Mouse (Mus musculus) retina, adult 2 months (tissue): Measurements from ENCODE around the gene 1700025B11Rik.
"Not testable (repeated sequence)": the region's sequence is repeated elsewhere in the genome, so short reads cannot be mapped to it uniquely, and the experiment has no call there.

Source experiments
- DNase-seq: peaks from one replicate; pipeline ENCODE4 v3.0.0-alpha.2; 2012; ENCODE audit warnings: low read depth, low spot score

The 1700025B11Rik gene

DNA sequence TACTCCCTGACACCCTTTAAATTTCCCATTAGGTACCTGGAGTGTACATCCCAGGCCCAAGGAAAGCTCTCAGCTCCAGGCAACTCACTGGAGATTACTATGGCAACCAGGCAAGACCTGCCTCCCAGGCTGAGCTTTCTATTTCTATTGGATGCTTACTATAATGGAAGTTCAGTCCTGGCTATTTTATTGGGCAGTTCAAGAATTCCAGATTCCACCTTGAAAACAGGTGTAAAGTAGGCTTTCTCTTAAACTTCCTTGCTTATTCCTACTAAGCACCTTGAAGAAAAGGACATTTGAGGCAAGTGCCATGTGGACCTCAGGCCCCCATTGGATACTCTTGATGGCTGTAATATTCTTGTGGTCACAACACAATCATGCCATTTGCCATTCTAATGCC is at the start of gene 1700025B11Rik:
1700025B11Rik (minus strand) TSS at position 101 of the 400 bp plus-strand sequence.
- no peak for DNase-seq

GRCm38 (mm10) chr15:77606069-77606468 is 44.4 kb upstream of the 1700025B11Rik start:
- no peak for DNase-seq

DNA sequence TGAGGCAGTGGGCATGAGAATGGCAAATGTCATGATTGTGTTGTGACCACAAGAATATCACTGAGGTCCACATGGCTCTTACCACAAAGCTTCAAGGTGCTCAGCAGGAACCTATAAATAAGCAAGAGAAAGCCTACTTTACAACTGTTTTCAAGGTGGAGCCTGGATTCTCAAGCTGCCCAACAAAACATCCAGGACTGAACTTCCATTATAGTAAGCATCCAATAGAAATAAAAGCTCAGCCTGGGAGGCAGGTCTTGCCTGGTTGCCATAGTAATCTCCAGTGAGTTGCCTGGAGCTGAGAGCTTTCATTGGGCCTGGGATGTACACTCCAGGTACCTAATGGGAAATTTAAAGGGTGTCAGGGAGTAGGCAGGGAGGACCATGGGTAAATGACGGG is 37.3 kb upstream of the 1700025B11Rik start, which contains the start of gene Gm36245:
Gm36245 (plus strand) TSS at position 301 of the 400 bp plus-strand sequence.
- DNase-seq = no peak

DNA sequence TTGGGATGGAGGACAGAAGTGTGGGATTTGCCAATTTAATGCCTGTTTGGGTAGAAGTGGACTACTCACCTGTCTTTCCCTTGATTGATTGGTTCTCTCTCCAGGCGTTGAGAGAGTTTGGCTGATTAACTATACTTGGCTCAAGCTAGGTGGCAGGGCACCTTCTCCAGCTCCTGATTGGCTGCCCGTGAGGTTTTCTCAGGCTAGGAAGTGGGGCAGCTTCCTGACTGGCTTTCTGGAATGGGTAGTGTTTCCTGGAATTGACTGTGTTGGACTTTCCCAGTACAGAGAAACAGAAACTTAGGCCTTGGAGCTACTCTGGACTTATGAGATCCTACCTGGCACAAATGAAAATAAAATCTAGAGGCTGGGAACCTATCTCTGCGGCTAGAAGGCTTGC is 36.7 kb upstream of the 1700025B11Rik start:
- no peak for DNase-seq

DNA sequence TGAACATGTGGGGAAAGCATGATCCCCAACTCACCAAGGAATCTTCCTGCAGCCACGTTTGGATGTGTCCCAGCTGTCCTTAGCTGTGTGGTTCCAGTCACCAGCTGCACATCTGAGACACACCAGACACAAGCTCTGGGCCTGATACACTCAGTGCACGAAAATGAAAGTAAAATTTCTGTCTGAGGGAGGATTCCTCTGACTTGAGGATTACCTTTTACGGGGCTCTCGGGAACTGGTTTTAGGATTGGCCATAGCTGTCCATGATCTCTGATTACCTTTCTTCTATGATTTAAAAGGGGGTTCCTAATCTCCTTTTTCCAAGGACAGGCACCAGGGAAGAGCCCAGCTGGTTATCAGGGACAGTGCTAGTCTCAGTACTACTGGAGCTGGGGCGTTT is 34.3 kb upstream of the 1700025B11Rik start, which contains the start of gene Apol10b:
Apol10b (minus strand) TSS at position 165 of the 400 bp plus-strand sequence.
- DNase-seq = no peak

DNA sequence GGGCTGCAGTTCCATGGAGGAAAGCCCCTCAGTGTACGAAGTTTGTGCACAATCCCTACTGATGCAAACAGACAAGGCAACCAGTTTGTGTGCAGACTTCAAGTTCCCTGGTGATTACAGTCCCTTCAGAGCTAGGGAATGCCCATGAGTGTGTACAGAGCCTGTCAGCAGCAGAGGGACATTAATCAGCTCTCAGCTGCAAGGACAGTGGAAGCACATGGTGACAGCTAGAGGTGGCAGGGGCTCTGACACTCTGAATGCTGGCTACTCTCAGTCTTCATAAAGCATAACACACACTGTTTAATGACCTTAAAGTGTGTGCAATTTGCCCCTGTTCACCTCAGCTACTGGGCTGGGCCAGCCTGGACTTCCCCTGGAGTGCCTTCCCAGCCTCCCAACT is 31.9 kb upstream of the 1700025B11Rik start:
- DNase-seq = no peak

- no peak for DNase-seq
Observed at GRCm38 (mm10) chr15:77590881-77591280, 29.2 kb upstream of the 1700025B11Rik start.

DNA sequence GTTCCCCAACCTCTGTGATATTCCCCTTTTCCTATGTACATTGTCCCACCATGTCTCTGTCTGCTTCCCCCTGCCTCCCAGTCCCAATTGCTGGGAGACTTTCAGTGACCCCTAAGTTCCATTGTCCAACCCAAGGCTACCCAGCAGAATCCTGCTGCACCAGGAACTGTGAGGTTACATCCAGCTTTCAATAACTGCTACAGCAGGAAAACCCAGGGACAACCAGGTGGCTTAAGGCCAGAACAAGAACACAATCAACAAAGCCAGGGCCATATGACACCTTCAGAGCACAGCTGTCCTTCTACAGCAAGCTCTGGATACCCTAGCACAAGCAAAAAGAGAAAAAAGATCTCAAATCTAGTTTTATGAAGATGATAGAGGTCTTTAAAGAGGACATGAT is 27.3 kb upstream of the 1700025B11Rik start:
- DNase-seq = no peak

DNA sequence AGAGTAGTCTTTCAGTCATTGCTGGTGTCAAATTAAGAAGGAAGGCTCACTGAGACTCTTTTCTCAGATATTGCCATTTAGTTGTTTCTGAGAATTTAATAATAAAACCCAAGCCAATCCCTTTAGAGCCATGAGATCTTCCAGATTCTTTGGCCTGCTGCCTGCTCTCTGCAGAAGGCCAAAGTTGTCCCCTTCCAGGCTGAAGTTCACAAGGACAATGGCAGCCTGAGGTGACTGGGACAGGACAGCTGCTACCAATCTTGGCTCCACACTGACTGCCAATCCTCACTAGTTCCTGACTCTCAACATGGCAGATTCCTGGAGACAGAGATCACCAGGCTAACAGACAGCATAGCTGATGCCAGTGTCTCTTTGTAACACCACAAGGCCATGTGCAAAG is 25.3 kb upstream of the 1700025B11Rik start:
- DNase-seq = no peak

- no peak for DNase-seq
Observed at GRCm38 (mm10) chr15:77581681-77582080, 20.0 kb upstream of the 1700025B11Rik start.

- DNase-seq = no peak
Observed at GRCm38 (mm10) chr15:77579311-77579710, 17.6 kb upstream of the 1700025B11Rik start.

DNA sequence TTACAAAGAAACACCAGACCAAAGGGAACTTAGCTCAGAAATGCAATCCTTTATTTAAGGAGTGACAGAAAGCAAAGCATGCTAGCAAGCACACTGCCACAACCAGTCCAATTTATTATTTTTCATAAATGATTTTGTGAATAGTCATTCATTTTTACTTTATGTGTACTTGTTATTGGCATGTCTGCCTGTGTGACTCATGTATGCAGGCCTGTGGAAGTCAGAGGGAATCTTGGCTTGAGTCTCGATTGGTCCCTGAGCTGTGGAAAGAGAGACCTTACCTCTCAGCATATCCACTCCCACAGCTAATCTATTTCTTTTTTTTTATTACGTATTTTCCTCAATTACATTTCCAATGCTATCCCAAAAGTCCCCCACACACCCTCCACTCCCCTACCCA is 17.1 kb upstream of the 1700025B11Rik start:
- DNase-seq = no peak

DNA sequence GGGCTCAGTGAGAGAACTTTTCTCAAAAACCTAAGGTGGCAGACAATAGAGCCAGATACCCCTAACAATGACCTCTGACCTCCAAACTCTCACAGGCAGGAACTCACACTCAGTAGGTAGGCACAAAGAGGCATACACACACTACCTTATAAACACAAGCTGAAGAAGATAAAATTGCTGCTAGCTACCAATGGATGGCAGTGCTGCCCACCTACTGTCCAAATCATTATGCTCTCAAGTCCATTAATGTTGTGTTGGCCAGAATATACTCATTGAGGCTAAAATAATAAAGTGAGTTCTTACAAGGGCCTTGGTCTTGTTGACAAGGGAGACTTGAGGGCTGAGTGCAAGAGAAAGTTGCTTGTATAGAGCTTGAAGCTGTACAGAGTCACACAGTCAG is 1.5 kb upstream of the 1700025B11Rik start:
- no peak for DNase-seq

DNA sequence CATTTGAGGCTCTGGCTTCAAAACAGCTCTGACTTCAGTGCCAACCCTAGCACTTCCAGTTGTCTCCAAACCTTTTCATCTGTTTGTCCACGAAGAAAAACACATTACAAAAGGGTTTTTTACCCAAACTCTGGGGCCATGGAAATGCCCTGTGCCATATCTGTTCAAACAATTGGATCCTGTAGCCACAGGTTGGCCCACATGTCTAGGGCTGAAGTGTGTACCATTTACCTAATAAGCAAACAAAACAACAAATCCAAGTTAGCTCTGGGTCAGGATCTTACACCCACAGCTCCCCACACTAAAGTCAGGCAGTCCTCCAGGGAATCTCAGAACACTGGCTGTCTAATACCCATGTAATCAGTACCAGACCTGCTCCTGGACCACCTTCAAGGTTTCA is 22.5 kb downstream of the 1700025B11Rik start:
- DNase-seq = not testable (repeated sequence)

DNA sequence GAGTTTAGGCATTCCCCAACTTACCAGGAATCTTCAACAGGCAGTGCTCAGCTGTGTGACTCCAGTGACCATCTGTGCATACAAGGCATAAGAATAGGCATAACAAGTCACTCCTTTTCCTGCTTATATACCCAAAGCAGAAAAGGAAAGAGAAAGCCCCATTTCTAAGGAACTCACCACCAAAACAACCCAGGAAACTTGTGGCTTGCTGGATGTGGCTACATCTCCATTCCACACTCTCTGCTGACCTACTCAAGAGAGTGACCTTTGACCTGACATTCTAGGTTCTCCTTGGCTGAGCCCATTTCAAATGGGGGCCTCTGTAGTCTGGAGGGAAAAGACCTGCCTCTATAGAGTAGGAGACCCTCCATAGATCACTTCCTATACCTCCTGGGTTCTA is 28.5 kb downstream of the 1700025B11Rik start, which contains the start of gene Apol7c:
Apol7c (minus strand) TSS at position 101 of the 400 bp plus-strand sequence.
- DNase-seq = no peak

DNA sequence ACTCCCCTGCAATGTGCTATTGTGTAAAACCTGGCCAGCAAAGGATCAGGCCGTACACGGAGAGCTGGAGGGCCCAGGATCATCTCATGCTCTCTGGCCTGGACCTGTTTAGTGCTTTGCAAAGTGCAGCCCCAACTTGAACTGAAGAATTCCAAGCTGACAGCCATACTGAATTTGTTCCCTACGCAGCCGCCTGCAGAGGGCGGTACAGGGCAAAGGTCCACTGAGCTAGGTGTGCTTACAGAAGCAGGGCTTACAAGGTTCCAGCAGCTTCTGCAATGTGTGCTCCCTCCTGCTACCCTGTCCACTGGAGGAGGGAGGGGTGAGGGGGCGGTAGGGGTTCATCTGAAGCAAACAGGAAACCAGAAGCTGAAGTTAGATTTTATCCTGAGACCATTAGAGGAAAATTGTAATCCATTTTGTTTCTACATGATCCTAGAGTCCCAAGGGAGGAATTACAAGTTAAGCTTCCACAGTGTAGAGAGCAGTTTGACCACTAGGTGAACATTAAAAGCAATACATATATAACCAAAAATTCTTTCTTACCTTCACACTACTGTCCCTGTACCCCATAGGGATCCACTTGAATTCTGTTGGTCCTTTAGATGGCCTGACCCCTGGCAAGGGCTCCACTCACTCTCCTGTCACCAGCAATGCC is 38.4 kb downstream of the 1700025B11Rik start:
- not testable (repeated sequence) for DNase-seq

GRCm38 (mm10) chr15:77520596-77520995 is 41.1 kb downstream of the 1700025B11Rik start:
- DNase-seq = not testable (repeated sequence)
